Mouse (Mus musculus) monocyte, adult 59 days (primary cell): ENCODE results near the gene Nkain1. TPM values are rescaled to one million over a fixed set of nuclear protein-coding genes. Genes with fewer than 3 reads are reported as not detected.

Experiments used
- total RNA-seq, 2 experiments: library from RNA; stranded (reverse); gene quantifications; one replicate each; pipeline ENCODE4 v1.2.4; 2023

Nkain1 gene
- total RNA-seq: not detected

GRCm38 (mm10) chr4:130574048-130574413 is at the start of gene Nkain1:
TSS of gene Nkain1 (minus strand) at chr4:130574173.

Other genes starting within 250 kb of the Nkain1 start
- 10 to 100 TPM; 18.8 to 21.3 TPM for gene Zcchc17, start 214.2 kb downstream of the Nkain1 start, total RNA-seq
- 10 to 100 TPM; 36.8 to 39.0 TPM for gene Snrnp40, start 214.0 kb downstream of the Nkain1 start, total RNA-seq
- gene Pum1, start 89.1 kb upstream of the Nkain1 start, total RNA-seq: 100 to 1,000 TPM in 1 of 2 experiments, 10 to 100 TPM in 1; 85.0 to 103 TPM
- 100 to 1,000 TPM; 245 to 282 TPM for gene Sdc3, start 218.4 kb upstream of the Nkain1 start, total RNA-seq